Mouse (Mus musculus): ENCODE results near the gene Sfxn2.

GRCm38 (mm10) chr19:46641420-46642085 lies 68.4 kb downstream of the Sfxn2 start:
- TF ChIP-seq POLR2A (IDR thresholded peaks at IDR 0.05; ENCODE audit: insufficient read depth, low read depth, low read length) (peak; percentile 43), EP300 (IDR thresholded peaks at IDR 0.05; ENCODE audit: insufficient read depth, low read depth, low read length) (0 out of 2 replicates have a peak, but pooled peaks have one; percentile 61)
